8 mouse cellular contexts compared by ENCODE assay signal in genomic region chr14:74643296-74643695, GRCm38 (mm10). TPM values are rescaled to one million over a fixed set of nuclear protein-coding genes. Genes with fewer than 3 reads are reported as not detected.
DNase-seq lines count a peak whose midpoint lies in the region; ATAC-seq lines count a peak whose summit lies in the region.

No protein-coding gene starts in this region.

- H3K4me2 ChIP-seq in intestine, embryonic 16.5 days (ENCODE audit: low read depth, low read length): peak overlapping the region; percentile 23; the same call in 1 of the 2 replicates

- no peak overlapping the region for H3K27ac ChIP-seq in intestine, embryonic 16.5 days (ENCODE audit: low read length)

- H3K4me1 ChIP-seq in intestine, embryonic 16.5 days (ENCODE audit: control insufficient read depth, insufficient read depth, low read length): no peaks in the 10 kb centered on the region; the same call in 1 of the 2 replicates

- no peak overlapping the region; the same call in 1 of the 2 replicates for H3K4me3 ChIP-seq in intestine, embryonic 16.5 days (ENCODE audit: low read length)

- peak; percentile 54 for DNase-seq in adrenal gland, adult 8-10 months
- peak; percentile 83 for DNase-seq in embryo, embryonic 9.5 days (ENCODE audit: extremely low spot score)
- peak; percentile 73 to 76 for DNase-seq in gastrocnemius, postnatal 4 days (ENCODE audit: low spot score in 2 of 2)
- DNase-seq in left cerebral cortex, postnatal 25 days (ENCODE audit: low spot score in 2 of 2): peak; percentile 88 to 91
- peak; percentile 84 for DNase-seq in mesoderm, embryonic 11.5 days (ENCODE audit: low read depth, low spot score)
- peak; percentile 80 for DNase-seq in right cerebral cortex, postnatal 25 days
- DNase-seq in yolk sac, embryonic 10.5 days (ENCODE audit: low spot score): peak; percentile 38

- peak; percentile 68 for ATAC-seq in intestine, embryonic 16.5 days

- under 1% methylated on average over 4 of the region's 4 CpGs for WGBS in intestine, embryonic 16.5 days

- no peak overlapping the region for H3K9ac ChIP-seq in intestine, embryonic 16.5 days (ENCODE audit: low read depth, low read length)

- H3K9me3 ChIP-seq in intestine, embryonic 16.5 days (ENCODE audit: control insufficient read depth, low read length): no peaks in the 10 kb centered on the region

- no peaks in the 10 kb centered on the region for H3K36me3 ChIP-seq in intestine, embryonic 16.5 days (ENCODE audit: control insufficient read depth, insufficient read depth, low read length)

- peaks cover 9% of the 10 kb centered on the region; the same call in 1 of the 2 replicates for H3K27me3 ChIP-seq in intestine, embryonic 16.5 days (replicated peaks; ENCODE audit: control insufficient read depth, insufficient read depth, low read length)

- intact Hi-C loops in left cerebral cortex, postnatal 25 days (cut with DNase I): loop anchor here (2.0 to 10.0 kb wide), 7 partner anchors 388 to 1072 kb away; no protein-coding TSS in a partner anchor

RNA-seq across cellular contexts. Expression of gene Htr2a, which starts 2.7 kb away (rescaled TPM):
- total RNA-seq in adrenal gland, adult 8-10 months (2022): under 1 TPM; 0.06 to 0.22 (median 0.11) TPM
- 1 to 10 TPM in 1 of 2 experiments, under 1 TPM in 1; 0.88 to 1.0 TPM for total RNA-seq in gastrocnemius, postnatal 4 days (2021)
- polyA plus RNA-seq in intestine, embryonic 16.5 days (2015; fragmentation: Nextera tagmentation; extraction: Ambion mirVana): 0.15 and 0.16 TPM in 2 replicates
- total RNA-seq in left cerebral cortex, postnatal 25 days (2021): 10 to 100 TPM; 29.8 to 30.2 TPM

Comparison
In these comparisons a context has a peak if more than half of its experiments do, and no peak if none do; other contexts are left out.
1. DNase-seq: peak in every context shown above with its lines; median percentile 90 in left cerebral cortex, postnatal 25 days; 84 in mesoderm, embryonic 11.5 days; 83 in embryo, embryonic 9.5 days; 80 in right cerebral cortex, postnatal 25 days; 74 in gastrocnemius, postnatal 4 days; 54 in adrenal gland, adult 8-10 months; 38 in yolk sac, embryonic 10.5 days.
2. RNA of gene Htr2a, which starts 2.7 kb away (total RNA-seq): 29.8 to 30.2 TPM in left cerebral cortex, postnatal 25 days; 0.88 to 1.0 TPM in gastrocnemius, postnatal 4 days and 0.06 to 0.22 TPM in adrenal gland, adult 8-10 months; every median in the first group is over 10 times any median in the second.